Mouse (Mus musculus) granulocyte monocyte progenitor cell, adult 5-6 weeks (primary cell): ENCODE measurements around the gene Papss2. TPM values are rescaled to one million over a fixed set of nuclear protein-coding genes. Genes with fewer than 3 reads are reported as not detected.
A peak's percentile ranks its signal among the peaks of the same experiment; 100 is the strongest.

Source experiments
- ATAC-seq: replicated peaks from 2 replicates; pipeline ENCODE4 v1.8.0; 2016; ENCODE audit warnings: mild to moderate bottlenecking, moderate TSS enrichment, inconsistent platforms; ENCODE audit not compliant: poor library complexity, severe bottlenecking
- total RNA-seq, 2 experiments: library from RNA; stranded (forward) in 1 of 2; stranded (reverse) in 1 of 2; fragments of 200-712, 200-1000 nt in 1 of 2; fragments of >200 nt in 1 of 2; fragmentation: Nextera tagmentation in 1 of 2; gene quantifications; 2 replicates each; pipeline ENCODE4 v1.2.3; 2014 to 2017

Papss2 gene
- total RNA-seq, 2 experiments from 2014 or later: 29.5 to 49.3 TPM

DNA sequence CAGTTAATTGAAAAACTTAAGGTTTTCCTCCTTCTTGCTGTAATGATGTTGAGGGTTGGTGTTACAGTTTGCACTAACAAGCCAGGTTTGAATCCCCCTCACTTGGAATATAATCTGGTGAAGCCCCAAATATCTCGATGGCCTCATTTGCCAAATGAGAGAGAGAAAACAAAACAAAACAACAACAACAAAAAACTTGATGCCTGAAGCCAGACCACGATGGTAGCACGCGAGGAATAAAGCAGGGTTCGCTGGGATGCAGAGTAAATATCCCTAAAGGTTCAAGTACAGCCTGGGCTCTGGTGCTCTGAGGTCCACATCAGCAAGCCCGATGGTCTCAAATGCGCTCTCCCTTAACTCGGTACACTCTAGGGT is 472 bp upstream of the Papss2 start:
- ATAC-seq: no peak

DNA sequence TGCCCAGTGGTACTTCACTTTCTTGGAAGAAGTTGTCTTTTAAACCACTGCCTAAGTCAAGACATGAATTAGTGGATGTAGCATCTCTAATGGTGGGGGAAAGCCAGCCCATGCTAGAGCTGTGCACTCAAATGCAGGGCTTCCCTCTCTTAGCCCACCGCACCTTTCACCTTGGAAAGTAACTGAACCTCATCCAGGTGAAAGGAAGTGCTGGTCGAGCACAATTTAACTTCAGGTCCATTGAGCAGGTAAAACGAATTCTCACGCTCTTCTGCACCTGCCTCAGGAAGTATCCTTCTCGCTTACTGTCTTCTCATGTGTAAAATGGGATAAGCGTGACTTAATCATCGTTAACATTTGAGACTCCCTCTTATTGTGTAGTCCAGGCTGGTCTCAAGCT is 3.4 kb downstream of the Papss2 start:
- no peak for ATAC-seq

- no peak for ATAC-seq
Measured at GRCm38 (mm10) chr19:32599436-32599835, 3.8 kb downstream of the Papss2 start.

- no peak for ATAC-seq
Measured at GRCm38 (mm10) chr19:32601033-32601770, 5.6 kb downstream of the Papss2 start.

DNA sequence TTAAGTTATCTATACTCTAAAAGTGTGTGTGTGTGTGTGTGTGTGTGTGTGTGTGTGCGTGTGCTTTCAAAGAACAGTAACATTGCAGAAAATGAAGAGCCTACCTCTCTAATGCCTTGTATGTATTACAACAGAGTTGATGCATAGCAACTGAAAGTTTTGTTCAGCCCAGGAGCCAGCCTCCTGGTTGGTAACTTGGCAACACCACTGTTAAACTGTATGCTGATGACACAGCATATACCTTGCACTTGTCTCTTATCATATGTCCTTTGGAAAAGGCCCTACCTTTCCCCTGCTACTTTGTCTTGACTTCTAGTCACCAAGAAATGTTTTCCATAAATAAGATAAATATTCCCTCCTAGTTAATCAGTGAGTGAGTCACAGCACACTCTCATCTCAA is 7.9 kb downstream of the Papss2 start:
- peak; percentile 67 for ATAC-seq

DNA sequence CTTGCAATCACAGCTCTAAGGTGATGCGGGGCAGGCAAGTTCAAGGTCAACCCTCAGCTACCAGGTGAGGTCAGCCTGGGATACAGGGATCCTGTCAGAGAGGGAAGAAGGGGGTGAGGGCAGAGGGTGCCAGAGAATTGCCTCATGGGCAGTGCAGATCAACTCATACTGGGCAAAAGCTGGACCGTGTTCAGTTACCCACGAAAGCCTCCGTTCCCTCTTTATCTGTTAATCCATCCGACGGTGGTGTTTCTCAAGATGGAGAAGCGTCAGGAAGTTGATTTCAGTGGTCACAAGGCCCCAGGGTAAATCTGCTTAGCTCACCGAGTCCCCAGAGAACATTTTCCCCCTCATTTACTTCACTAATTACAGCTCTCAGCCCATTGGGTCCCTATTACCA is 8.5 kb downstream of the Papss2 start:
- ATAC-seq: peak; percentile 72

DNA sequence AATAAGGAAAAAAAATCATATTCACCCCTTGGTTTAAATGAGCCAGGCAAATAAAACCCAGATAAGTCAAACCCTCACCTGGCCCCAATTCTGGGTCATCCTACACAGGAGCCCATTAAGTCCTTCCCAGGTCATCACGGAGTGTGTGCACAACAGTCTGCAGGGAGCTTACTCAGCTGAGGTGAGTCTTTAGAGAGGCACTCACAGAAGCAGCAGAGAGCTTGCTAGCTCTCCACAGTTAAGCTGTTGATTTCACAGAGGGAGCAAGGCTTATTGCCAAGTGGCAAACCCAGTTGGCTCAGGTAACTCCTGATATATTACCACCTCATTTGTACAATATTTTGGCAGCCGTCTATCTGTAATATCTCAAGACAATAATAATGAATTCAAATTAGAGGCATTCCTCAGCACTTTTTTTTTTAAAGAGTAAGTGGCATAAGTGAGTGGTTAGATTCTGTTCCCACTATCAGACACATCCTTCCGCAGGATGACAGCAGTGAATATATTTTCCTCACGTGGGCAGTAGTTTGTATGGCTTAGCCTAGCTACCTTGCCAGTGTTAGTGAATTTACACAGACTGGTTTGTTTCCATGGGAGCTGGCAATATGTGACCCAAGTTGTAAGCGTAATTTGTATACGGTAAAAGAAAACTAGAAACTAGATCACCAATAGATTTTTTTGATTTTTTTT is 9.1 kb downstream of the Papss2 start:
- no peak for ATAC-seq

GRCm38 (mm10) chr19:32606227-32606827 is 10.7 kb downstream of the Papss2 start:
- no peak for ATAC-seq

DNA sequence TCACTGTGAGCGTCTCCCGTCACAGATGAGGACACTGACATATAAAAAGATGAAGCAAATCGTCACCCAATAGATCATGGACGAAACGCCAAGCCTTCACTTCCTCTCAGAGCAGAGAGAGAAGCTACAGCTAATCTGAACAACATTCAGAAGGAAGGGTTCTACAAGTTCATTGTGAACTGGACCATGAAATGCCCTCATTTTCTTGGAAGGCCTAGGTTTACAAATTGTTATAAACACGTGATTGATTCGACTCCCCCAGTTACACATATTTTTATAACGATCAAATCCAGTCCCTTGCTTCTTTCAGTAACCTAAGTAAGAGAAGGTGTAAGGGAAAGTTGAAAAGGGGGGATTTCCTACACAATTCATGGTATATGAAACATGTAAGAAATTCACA is 11.4 kb downstream of the Papss2 start:
- no peak for ATAC-seq

DNA sequence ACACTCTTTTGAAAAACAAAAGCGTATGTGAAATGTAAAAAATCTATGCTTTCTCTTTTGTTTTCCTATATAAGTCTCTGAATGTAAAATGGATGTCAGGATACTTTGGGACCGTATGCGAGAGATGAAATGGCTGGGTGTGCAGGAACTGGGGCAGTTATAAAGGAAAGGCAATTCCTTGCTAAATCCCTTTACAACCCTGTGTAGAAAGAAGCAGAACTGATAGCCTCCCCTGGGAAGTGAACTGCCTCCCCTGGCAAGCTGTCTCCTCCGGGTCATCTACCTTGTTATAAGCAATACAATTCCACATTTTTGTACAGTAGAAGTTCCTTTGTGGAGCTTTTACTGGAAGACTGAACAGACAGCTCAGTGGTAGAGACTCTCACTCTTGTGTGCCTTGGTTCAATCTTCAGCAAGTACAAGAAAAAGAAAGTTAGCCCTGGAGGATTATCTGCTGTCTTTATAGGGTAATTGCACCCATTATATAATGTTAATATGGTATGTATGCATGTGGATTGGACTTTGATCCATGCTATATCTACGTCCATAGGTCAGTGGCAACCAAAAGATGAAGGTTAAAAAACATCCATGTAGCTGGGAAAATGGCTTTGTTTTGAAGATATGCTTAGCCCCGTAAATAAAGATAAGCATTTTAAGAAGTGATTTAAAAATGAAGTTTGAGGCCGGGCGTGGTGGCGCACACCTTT is 15.9 kb downstream of the Papss2 start:
- no peak for ATAC-seq

GRCm38 (mm10) chr19:32614046-32614771 is 18.6 kb downstream of the Papss2 start:
- no peak for ATAC-seq

DNA sequence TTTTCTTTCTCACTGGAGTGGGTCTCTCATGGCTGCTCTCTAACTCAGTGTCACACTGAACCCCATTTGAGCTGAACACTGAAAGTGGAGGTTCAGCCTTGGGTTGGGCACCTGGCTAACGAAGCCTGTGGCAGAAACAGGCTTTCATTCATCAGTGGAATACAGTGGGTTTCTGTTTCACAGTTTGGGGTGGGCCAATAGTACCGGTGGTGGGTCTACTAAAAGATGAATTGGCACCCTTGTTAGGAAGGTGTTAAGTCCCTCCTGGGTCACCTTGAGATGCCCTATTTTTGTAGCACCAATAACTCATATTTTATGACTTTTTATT is 19.1 kb downstream of the Papss2 start:
- no peak for ATAC-seq

DNA sequence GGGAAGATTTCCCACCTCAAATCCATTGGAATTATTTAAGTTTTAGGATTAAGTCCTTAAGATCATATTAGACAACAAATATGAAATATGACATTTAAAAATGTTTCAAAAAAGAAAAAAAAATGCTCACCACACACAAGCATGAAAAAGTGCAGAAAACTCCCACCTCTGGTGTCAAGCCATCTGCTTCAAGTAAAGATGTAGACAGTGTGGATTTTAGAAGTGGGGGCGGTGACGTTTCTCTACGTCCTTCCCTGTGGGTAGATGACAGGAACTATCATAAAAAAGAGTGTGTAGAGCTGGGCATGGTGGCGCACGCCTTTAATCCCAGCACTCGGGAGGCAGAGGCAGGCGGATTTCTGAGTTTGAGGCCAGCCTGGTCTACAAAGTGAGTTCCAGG is 21.1 kb downstream of the Papss2 start:
- ATAC-seq: no peak

GRCm38 (mm10) chr19:32619739-32620138 is 24.1 kb downstream of the Papss2 start:
- ATAC-seq: no peak

- ATAC-seq: no peak
Measured at GRCm38 (mm10) chr19:32620859-32621445, 25.4 kb downstream of the Papss2 start.

DNA sequence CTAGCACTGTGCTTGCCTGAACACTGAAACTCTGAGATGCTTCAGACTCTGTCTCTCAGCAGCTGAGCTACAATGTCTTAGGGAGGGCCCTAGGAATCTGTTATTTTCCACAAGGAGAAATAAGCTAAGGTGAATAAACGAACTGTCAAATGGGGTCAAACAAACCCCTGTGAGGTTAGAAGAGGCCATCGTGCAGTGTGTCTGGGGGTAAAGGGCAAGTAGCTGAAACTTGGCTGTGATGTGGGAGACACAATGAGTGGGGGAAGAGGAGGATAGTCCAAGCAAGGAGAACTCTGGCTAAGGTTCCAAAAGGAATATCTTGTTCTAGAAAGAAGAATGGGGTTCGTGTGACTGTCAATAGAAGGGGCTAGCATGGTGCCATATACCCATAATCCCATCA is 26.6 kb downstream of the Papss2 start:
- ATAC-seq: no peak

- peak; percentile 44 for ATAC-seq
Measured at GRCm38 (mm10) chr19:32626768-32627331, 31.3 kb downstream of the Papss2 start.

DNA sequence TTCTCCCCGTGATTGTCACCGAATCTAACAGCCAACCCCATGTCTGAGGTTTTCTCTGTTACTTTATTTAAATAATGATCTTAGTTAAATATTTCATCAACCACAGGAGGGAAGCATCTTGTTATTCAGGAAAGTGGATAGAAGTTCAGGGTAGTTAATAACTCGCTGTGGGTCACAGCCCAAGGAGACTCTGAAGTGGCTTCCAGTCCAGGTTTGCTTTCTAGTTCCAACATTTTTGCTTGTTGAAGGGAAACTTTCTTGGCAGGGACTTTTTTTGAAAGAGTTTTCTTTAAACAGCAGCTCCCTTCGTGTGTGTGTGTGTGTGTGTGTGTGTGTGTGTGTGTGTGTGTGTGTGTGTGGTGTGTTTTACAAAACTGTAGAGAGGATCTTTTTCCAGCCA is 32.0 kb downstream of the Papss2 start:
- no peak for ATAC-seq

DNA sequence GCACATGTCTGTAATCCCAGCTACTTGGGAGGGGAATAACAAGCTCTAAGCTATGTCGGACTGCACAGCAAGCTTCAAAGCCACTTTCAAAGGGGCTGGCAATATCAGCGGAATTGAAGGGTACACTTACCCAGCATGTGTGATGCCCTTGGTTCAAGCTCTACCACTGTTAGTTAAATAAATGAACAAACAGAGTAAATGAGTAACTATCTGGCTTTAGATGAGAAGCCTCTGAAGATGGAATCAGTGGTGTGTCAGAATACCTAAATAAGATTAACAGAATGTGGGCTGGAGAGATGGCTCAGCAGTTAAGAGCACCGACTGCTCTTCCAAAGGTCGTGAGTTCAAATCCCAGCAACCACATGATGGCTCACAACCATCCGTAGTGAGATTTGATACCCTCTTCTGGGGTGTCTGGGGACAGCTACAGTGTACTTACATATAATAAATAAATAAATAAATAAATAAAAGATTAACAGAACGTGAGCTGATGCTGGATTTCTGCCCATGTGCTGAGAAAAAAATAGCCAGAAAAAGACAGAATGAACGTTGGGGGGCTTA is 33.1 kb downstream of the Papss2 start:
- ATAC-seq: no peak

DNA sequence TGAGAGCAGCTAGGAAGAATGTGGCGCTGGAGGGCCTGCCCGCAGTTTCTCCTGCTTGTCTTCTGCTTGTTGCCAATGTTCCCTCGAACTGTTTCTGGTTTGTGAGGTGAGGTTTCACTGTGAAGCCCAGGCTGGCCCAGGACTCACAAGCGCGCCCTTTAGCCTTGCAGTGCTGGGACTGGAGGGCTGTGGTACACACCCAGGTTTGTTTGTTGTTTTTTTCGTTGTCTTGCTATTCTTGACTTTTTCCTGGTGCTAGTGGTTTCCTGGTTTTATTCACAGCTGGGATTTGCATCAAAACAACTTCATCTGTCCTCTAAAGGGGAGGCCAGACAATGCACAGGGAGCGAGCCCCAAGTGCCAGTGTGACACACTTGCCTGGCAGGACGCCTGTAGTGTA is 39.3 kb downstream of the Papss2 start:
- ATAC-seq: no peak
